Mouse (Mus musculus): ENCODE results near the gene Gm10188.

DNA sequence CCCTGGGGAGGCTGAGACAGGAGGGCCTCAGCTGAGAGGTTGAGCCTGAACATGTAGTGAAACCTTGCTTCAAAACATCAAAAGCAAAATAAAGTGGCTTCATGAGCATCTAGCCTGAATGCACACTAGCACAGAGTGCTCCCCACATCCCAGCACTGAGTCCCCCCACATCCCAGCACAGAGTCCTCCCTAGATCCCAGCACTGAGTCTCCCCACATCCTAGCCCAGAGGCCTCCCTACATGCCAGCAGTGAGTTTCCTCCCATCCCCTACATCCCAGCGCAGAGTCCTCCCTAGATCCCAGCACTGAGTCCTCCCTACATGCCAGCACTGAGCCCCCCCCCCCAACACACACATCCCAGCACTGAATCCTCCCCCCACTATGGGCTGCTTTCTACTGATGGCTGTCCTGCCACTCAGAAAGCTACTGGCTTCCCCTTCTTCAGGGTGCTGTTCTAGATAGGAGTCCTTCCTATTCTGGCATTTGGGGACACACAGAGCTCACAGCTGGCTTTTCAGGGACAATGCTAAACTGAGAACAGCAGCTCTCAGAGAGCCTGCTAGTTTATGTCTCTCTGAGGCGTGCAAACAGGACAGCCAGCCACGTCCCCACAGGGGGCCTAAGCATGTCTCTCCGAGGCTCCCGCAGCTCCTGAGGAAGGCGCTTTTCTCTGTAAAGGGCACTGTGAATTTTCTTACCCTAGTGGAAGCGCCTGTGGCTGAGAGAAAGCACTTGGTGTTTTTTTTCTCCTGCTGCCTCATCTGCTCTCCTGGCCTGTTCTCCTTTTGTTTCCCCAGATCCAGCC is 2.1 kb upstream of the Gm10188 start:
- TF ChIP-seq EP300 (IDR thresholded peaks at IDR 0.05; ENCODE audit: insufficient read depth, low read depth, low read length) (no peak), CTCF (IDR thresholded peaks at IDR 0.05) (no peak)

All from heart, adult 2 months (tissue).